36 mouse cellular contexts compared by ENCODE assay signal in the genomic region with DNA sequence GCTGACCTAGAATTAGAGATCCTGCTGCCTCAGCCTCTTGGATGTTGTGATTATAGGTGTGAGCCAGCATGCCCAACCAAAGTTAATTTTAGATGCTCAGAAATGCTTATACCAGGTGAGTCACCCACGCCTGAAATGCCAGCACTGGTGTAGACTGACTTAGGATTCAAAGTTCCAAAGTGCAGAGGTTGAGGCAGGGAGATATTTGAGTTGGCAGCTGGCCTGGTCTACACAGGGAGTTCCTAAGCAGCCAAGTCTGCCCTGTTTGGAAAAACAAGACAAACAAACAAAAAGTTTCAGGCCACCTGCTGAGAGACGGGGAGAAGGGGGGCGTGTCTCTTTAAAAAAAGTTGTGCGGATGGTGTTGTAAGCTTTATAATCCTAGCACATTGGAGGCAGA. TPM values are rescaled to one million over a fixed set of nuclear protein-coding genes. Genes with fewer than 3 reads are reported as not detected.
DNase-seq lines count a peak whose midpoint lies in the region; ATAC-seq and TF ChIP-seq lines count a peak whose summit lies in the region.
"Had no signal": no experiment of that assay in that cellular context is flagged by ENCODE, and none has a peak within 500 bp of the region (broad histone marks: within the 10 kb centered on the region; RNA-seq: fewer than 3 reads in every experiment).

No protein-coding gene starts in this region.

- H3K9me3 ChIP-seq in intestine, postnatal 0 days (ENCODE audit: control insufficient read depth), result no peaks in the 10 kb centered on the region
- H3K9me3 ChIP-seq in intestine, embryonic 16.5 days (ENCODE audit: control insufficient read depth, low read length), result no peaks in the 10 kb centered on the region
- no peaks in the 10 kb centered on the region for H3K9me3 ChIP-seq in liver, postnatal 0 days (ENCODE audit: low read length)
- H3K9me3 ChIP-seq: embryonic facial prominence, embryonic 12.5 days; G1E; heart, embryonic 13.5 days; limb, embryonic 10.5 days; limb, embryonic 15.5 days; lung, embryonic 15.5 days; midbrain, embryonic 10.5 days; midbrain, embryonic 15.5 days; neural tube, embryonic 15.5 days had no signal

- intact Hi-C loops in left cerebral cortex, adult 2 months (cut with DNase I), result no loop called here

- no peaks in the 10 kb centered on the region for H3K79me2 ChIP-seq in liver, adult 2 months (ENCODE audit: control insufficient read depth, insufficient read depth, low read length)

- no peaks in the 10 kb centered on the region for H3K36me3 ChIP-seq in intestine, postnatal 0 days (ENCODE audit: control insufficient read depth, insufficient read depth)
- no peaks in the 10 kb centered on the region for H3K36me3 ChIP-seq in intestine, embryonic 16.5 days (ENCODE audit: control insufficient read depth, insufficient read depth, low read length)
- no peaks in the 10 kb centered on the region for H3K36me3 ChIP-seq in liver, adult 2 months (ENCODE audit: control insufficient read depth, insufficient read depth, low read length)
- no peaks in the 10 kb centered on the region for H3K36me3 ChIP-seq in liver, postnatal 0 days (replicated peaks; ENCODE audit: insufficient read depth, low read length)
- H3K36me3 ChIP-seq: embryonic facial prominence, embryonic 12.5 days; G1E; heart, embryonic 13.5 days; limb, embryonic 10.5 days; limb, embryonic 15.5 days; lung, embryonic 15.5 days; midbrain, embryonic 10.5 days; midbrain, embryonic 15.5 days; neural tube, embryonic 15.5 days had no signal

- H3K9ac ChIP-seq in intestine, postnatal 0 days (ENCODE audit: low read depth, low read length), result no peak overlapping the region
- no peak overlapping the region for H3K9ac ChIP-seq in intestine, embryonic 16.5 days (ENCODE audit: low read depth, low read length)
- no peak overlapping the region for H3K9ac ChIP-seq in liver, adult 2 months (ENCODE audit: low read depth, low read length)
- no peak overlapping the region for H3K9ac ChIP-seq in liver, postnatal 0 days (replicated peaks)
- H3K9ac ChIP-seq: embryonic facial prominence, embryonic 12.5 days; heart, embryonic 13.5 days; limb, embryonic 15.5 days; lung, embryonic 15.5 days; midbrain, embryonic 15.5 days; neural tube, embryonic 15.5 days had no signal

- no peak for TF ChIP-seq EP300 in liver, postnatal 0 days (IDR thresholded peaks at IDR 0.05; ENCODE audit: low read depth)

- H3K4me2 ChIP-seq in intestine, postnatal 0 days (replicated peaks; ENCODE audit: low read depth), result no peak overlapping the region
- no peak overlapping the region for H3K4me2 ChIP-seq in intestine, embryonic 16.5 days (ENCODE audit: low read depth, low read length)
- H3K4me2 ChIP-seq in liver, postnatal 0 days (ENCODE audit: low read depth, low read length), result no peak overlapping the region
- H3K4me2 ChIP-seq: embryonic facial prominence, embryonic 12.5 days; heart, embryonic 13.5 days; limb, embryonic 15.5 days; lung, embryonic 15.5 days; midbrain, embryonic 15.5 days; neural tube, embryonic 15.5 days had no signal

- H3K27me3 ChIP-seq in intestine, postnatal 0 days (replicated peaks; ENCODE audit: control insufficient read depth, insufficient read depth, low read length), result no peaks in the 10 kb centered on the region
- H3K27me3 ChIP-seq in intestine, embryonic 16.5 days (replicated peaks; ENCODE audit: control insufficient read depth, insufficient read depth, low read length), result no peaks in the 10 kb centered on the region; the same call in 1 of the 2 replicates
- H3K27me3 ChIP-seq in liver, adult 2 months (ENCODE audit: control insufficient read depth, insufficient read depth, low read length), result no peaks in the 10 kb centered on the region
- no peaks in the 10 kb centered on the region for H3K27me3 ChIP-seq in liver, postnatal 0 days (ENCODE audit: insufficient read depth, low read length)
- H3K27me3 ChIP-seq: midbrain, embryonic 15.5 days; neural tube, embryonic 15.5 days had no signal

- DNase-seq in liver, adult 2 months (ENCODE audit: extremely low read depth, low read depth, low spot score), result peak; percentile 100
- DNase-seq in liver, result no peak
- DNase-seq in kidney, postnatal 10 days, result peak; percentile 48
- peak; percentile 64 for DNase-seq in liver, postnatal 0 days
- no peak for DNase-seq in left cerebral cortex, adult 18-20 months (ENCODE audit: low spot score in 2 of 2)
- no peak for DNase-seq in left cerebral cortex, adult 2 months (ENCODE audit: extremely low spot score in 1 of 2, low spot score in 2 of 2)
- DNase-seq: adrenal gland, postnatal 14 days; cerebellum, adult 11 months; cerebellum, adult 9-10 months; embryo, embryonic 11 days; gastrocnemius, adult 2 months; gastrocnemius, postnatal 36 days; heart, postnatal 10 days; right cerebral cortex, postnatal 25 days; spleen, adult 18-20 months; thymus, adult 2 months; thymus, postnatal 36 days had no signal

- no peaks in the 10 kb centered on the region for H3K4me1 ChIP-seq in intestine, postnatal 0 days (replicated peaks; ENCODE audit: control insufficient read depth, insufficient read depth, low read length)
- H3K4me1 ChIP-seq in intestine, embryonic 16.5 days (ENCODE audit: control insufficient read depth, insufficient read depth, low read length), result no peaks in the 10 kb centered on the region
- H3K4me1 ChIP-seq in liver, adult 2 months (ENCODE audit: control insufficient read depth, insufficient read depth, low read length), result peaks cover 12% of the 10 kb centered on the region
- 0 out of 2 replicates have a peak, but pooled peaks cover 2% of the 10 kb centered on the region for H3K4me1 ChIP-seq in liver, postnatal 0 days (ENCODE audit: insufficient read depth)
- H3K4me1 ChIP-seq: embryonic facial prominence, embryonic 12.5 days; limb, embryonic 10.5 days; limb, embryonic 15.5 days; lung, embryonic 15.5 days; midbrain, embryonic 10.5 days; midbrain, embryonic 15.5 days; neural tube, embryonic 15.5 days had no signal

- no peak overlapping the region for H3K27ac ChIP-seq in intestine, postnatal 0 days (ENCODE audit: low read depth, low read length)
- no peak overlapping the region for H3K27ac ChIP-seq in intestine, embryonic 16.5 days (ENCODE audit: low read length)
- peak overlapping the region; percentile 87 for H3K27ac ChIP-seq in liver, adult 2 months (replicated peaks; ENCODE audit: insufficient read depth, low read depth, low read length)
- H3K27ac ChIP-seq in liver, postnatal 0 days (ENCODE audit: low read depth), result no peak overlapping the region; the same call in 1 of the 2 replicates
- H3K27ac ChIP-seq in left cerebral cortex, adult 2 months, result no peak overlapping the region
- H3K27ac ChIP-seq: embryonic facial prominence, embryonic 12.5 days; gastrocnemius, adult 2 months; heart, embryonic 13.5 days; layer of hippocampus, adult 2 months; limb, embryonic 10.5 days; limb, embryonic 15.5 days; lung, embryonic 15.5 days; midbrain, embryonic 10.5 days; midbrain, embryonic 15.5 days; neural tube, embryonic 15.5 days had no signal

- 51% methylated on average over 4 of the region's 4 CpGs for WGBS in intestine, postnatal 0 days
- 69% methylated on average over 4 of the region's 4 CpGs for WGBS in intestine, embryonic 16.5 days
- 21% methylated on average over 4 of the region's 4 CpGs for WGBS in liver, adult 2 months
- WGBS in liver, postnatal 0 days (ENCODE audit: insufficient replicate concordance), result 59% methylated on average over 4 of the region's 4 CpGs

- no peak for TF ChIP-seq CTCF in intestine, postnatal 0 days (IDR thresholded peaks at IDR 0.05; ENCODE audit: low read depth)
- TF ChIP-seq CTCF in liver, adult 2 months (IDR thresholded peaks at IDR 0.05; ENCODE audit: low read depth, low read length), result no peak
- TF ChIP-seq CTCF in liver, postnatal 0 days (IDR thresholded peaks at IDR 0.05; ENCODE audit: low read depth), result no peak
- TF ChIP-seq CTCF in left cerebral cortex, adult 2 months (IDR thresholded peaks at IDR 0.05), result no peak

- no peak overlapping the region for H3K4me3 ChIP-seq in intestine, postnatal 0 days (ENCODE audit: low read depth, low read length)
- H3K4me3 ChIP-seq in intestine, embryonic 16.5 days (ENCODE audit: low read length), result no peak overlapping the region
- no peak overlapping the region for H3K4me3 ChIP-seq in liver, adult 2 months (ENCODE audit: insufficient read depth, low read depth, low read length)
- no peak overlapping the region for H3K4me3 ChIP-seq in liver, postnatal 0 days (ENCODE audit: low read depth, low read length)
- no peak overlapping the region for H3K4me3 ChIP-seq in left cerebral cortex, adult 2 months
- H3K4me3 ChIP-seq: embryonic facial prominence, embryonic 12.5 days; gastrocnemius, adult 2 months; heart, embryonic 13.5 days; layer of hippocampus, adult 2 months; limb, embryonic 10.5 days; limb, embryonic 15.5 days; lung, embryonic 15.5 days; midbrain, embryonic 10.5 days; midbrain, embryonic 15.5 days; neural tube, embryonic 15.5 days had no signal

- ATAC-seq in intestine, postnatal 0 days, result peak; percentile 67
- no peak for ATAC-seq in intestine, embryonic 16.5 days
- ATAC-seq in liver, postnatal 0 days, result peak; percentile 89
- ATAC-seq: forebrain, embryonic 16.5 days; hindbrain, embryonic 16.5 days; midbrain, embryonic 15.5 days had no signal

- no peak for TF ChIP-seq POLR2A in liver, adult 2 months (IDR thresholded peaks at IDR 0.05; ENCODE audit: extremely low read depth, insufficient read depth, low read length)

RNA-seq across cellular contexts. Expression of a gene that starts 1.1 kb away (rescaled TPM):
- not detected in 2 replicates for polyA plus RNA-seq in intestine, postnatal 0 days (2015; fragmentation: Nextera tagmentation; extraction: Ambion mirVana)
- polyA plus RNA-seq in intestine, embryonic 16.5 days (2015; fragmentation: Nextera tagmentation; extraction: Ambion mirVana), result not detected in 2 replicates
- not detected in 2 replicates for total RNA-seq in liver, adult 2 months (2014; rRNA removed)
- polyA plus RNA-seq in liver, adult 2 months (2012; rRNA removed), result not detected in 2 replicates
- 0.16 TPM in 1 of 2 replicates, not detected in the other for polyA plus RNA-seq in liver, postnatal 0 days (2015; fragmentation: Nextera tagmentation; extraction: Ambion mirVana)
- not detected for total RNA-seq in left cerebral cortex, adult 18-20 months (2021)
- total RNA-seq in left cerebral cortex, adult 2 months (2021), result not detected
- total RNA-seq: adrenal gland, postnatal 14 days; G1E; gastrocnemius, adult 2 months; gastrocnemius, postnatal 36 days; heart, adult 8-10 months; heart, postnatal 10 days; layer of hippocampus, adult 2 months; layer of hippocampus, postnatal 14 days; megakaryocyte progenitor cell, adult 5-6 weeks had no signal
- polyA plus RNA-seq: embryonic facial prominence, embryonic 12.5 days; forebrain, embryonic 16.5 days; G1E; heart, embryonic 13.5 days; hindbrain, embryonic 11.5 days; hindbrain, embryonic 16.5 days; intestine, embryonic 14.5 days; limb, embryonic 10.5 days; limb, embryonic 15.5 days; lung, embryonic 15.5 days; midbrain, embryonic 10.5 days; midbrain, embryonic 15.5 days; neural tube, embryonic 15.5 days had no signal

RNA-seq across cellular contexts. Expression of a gene that starts 15.3 kb away (rescaled TPM):
- polyA plus RNA-seq in intestine, postnatal 0 days (2015; fragmentation: Nextera tagmentation; extraction: Ambion mirVana), result 0.07 and 0.09 TPM in 2 replicates
- 0.06 and 0.13 TPM in 2 replicates for polyA plus RNA-seq in intestine, embryonic 16.5 days (2015; fragmentation: Nextera tagmentation; extraction: Ambion mirVana)
- total RNA-seq in liver, adult 2 months (2014; rRNA removed), result not detected in 2 replicates
- 0.05 TPM in 1 of 2 replicates, not detected in the other for polyA plus RNA-seq in liver, adult 2 months (2012; rRNA removed)
- 0.47 and 1.0 TPM in 2 replicates for polyA plus RNA-seq in liver, postnatal 0 days (2015; fragmentation: Nextera tagmentation; extraction: Ambion mirVana)
- not detected for total RNA-seq in left cerebral cortex, adult 18-20 months (2021)
- not detected for total RNA-seq in left cerebral cortex, adult 2 months (2021)
- total RNA-seq: adrenal gland, postnatal 14 days; gastrocnemius, adult 2 months; gastrocnemius, postnatal 36 days; heart, adult 8-10 months; heart, postnatal 10 days; layer of hippocampus, adult 2 months; layer of hippocampus, postnatal 14 days had no signal
- polyA plus RNA-seq: embryonic facial prominence, embryonic 12.5 days; forebrain, embryonic 16.5 days; limb, embryonic 10.5 days; lung, embryonic 15.5 days; midbrain, embryonic 15.5 days had no signal

RNA-seq across cellular contexts. Expression of a gene that starts 22.9 kb away (rescaled TPM):
- polyA plus RNA-seq in intestine, postnatal 0 days (2015; fragmentation: Nextera tagmentation; extraction: Ambion mirVana), result 23.8 and 26.0 TPM in 2 replicates
- 9.1 and 12.5 TPM in 2 replicates for polyA plus RNA-seq in intestine, embryonic 16.5 days (2015; fragmentation: Nextera tagmentation; extraction: Ambion mirVana)
- 17.3 and 21.9 TPM in 2 replicates for total RNA-seq in liver, adult 2 months (2014; rRNA removed)
- 16.3 and 18.2 TPM in 2 replicates for polyA plus RNA-seq in liver, adult 2 months (2012; rRNA removed)
- polyA plus RNA-seq in liver, postnatal 0 days (2015; fragmentation: Nextera tagmentation; extraction: Ambion mirVana), result 11.9 and 12.3 TPM in 2 replicates
- total RNA-seq in left cerebral cortex, adult 18-20 months (2021), result 1 to 10 TPM; 1.2 to 1.7 TPM
- total RNA-seq in left cerebral cortex, adult 2 months (2021), result 1 to 10 TPM; 1.3 to 1.9 TPM

Comparison
In these comparisons a context has a peak if more than half of its experiments do, and no peak if none do; other contexts are left out.
1. DNase-seq: peak in liver, adult 2 months (single experiment), kidney, postnatal 10 days (single experiment) and liver, postnatal 0 days (single experiment); none in liver (single experiment), left cerebral cortex, adult 18-20 months (0 of 2) and left cerebral cortex, adult 2 months (0 of 2).